Mouse (Mus musculus) hindbrain, embryonic 14.5 days (tissue): ENCODE results near the gene Il21r. TPM values are rescaled to one million over a fixed set of nuclear protein-coding genes. Genes with fewer than 3 reads are reported as not detected.

Experiments used
- ATAC-seq: fragments of 200-750 bp; cut with Nextera tagmentation; 2 replicates; pipeline ENCODE4 v1.8.0; 2017; ENCODE audit warnings: moderate number of reproducible peaks, mild to moderate bottlenecking, moderate TSS enrichment, moderate library complexity; ENCODE audit not compliant: low FRiP score
- DNase-seq: peaks from one replicate; pipeline ENCODE4 v3.0.0-alpha.2; 2015; ENCODE audit warnings: low spot score
- H3K27ac ChIP-seq: fragments of 300-500 bp; sonication (generic); 2 replicates; pipeline ENCODE4 v1.5.1; 2014; ENCODE audit warnings: mild to moderate bottlenecking, moderate library complexity
- H3K27me3 ChIP-seq: fragments of 300-500 bp; sonication (generic); 2 replicates; pipeline ENCODE4 v1.6.1; 2014; ENCODE audit warnings: mild to moderate bottlenecking, low read length, mixed read lengths; ENCODE audit not compliant: control insufficient read depth, insufficient read depth
- H3K36me3 ChIP-seq: fragments of 300-500 bp; sonication (generic); replicated peaks from 2 replicates; pipeline ENCODE4 v1.6.1; 2014; ENCODE audit not compliant: control insufficient read depth, insufficient read depth
- H3K4me1 ChIP-seq: fragments of 300-500 bp; sonication (generic); replicated peaks from 2 replicates; pipeline ENCODE4 v1.6.1; 2014; ENCODE audit warnings: antibody characterized with exemption, low read length, mixed read lengths; ENCODE audit not compliant: control insufficient read depth, insufficient read depth
- H3K4me2 ChIP-seq: fragments of 300-500 bp; sonication (generic); replicated peaks from 2 replicates; pipeline ENCODE4 v1.6.1; 2014; ENCODE audit warnings: mild to moderate bottlenecking, moderate library complexity
- H3K4me3 ChIP-seq: fragments of 300-500 bp; sonication (generic); replicated peaks from 2 replicates; pipeline ENCODE4 v1.5.1; 2014; ENCODE audit warnings: mild to moderate bottlenecking, low read length
- H3K9ac ChIP-seq: fragments of 300-500 bp; sonication (generic); 2 replicates; pipeline ENCODE4 v1.6.1; 2014
- H3K9me3 ChIP-seq: fragments of 300-500 bp; sonication (generic); 2 replicates; pipeline ENCODE4 v1.6.1; 2016; ENCODE audit warnings: low read length; ENCODE audit not compliant: control insufficient read depth
- WGBS: fragments of 180-500 bp; shearing (Covaris S2); extraction: QIAGEN DNeasy Blood & Tissue Kit; methylation state at CpG from one replicate; pipeline ENCODE4 v1.1.7; 2014; 5-methylcytosine and 5-hydroxymethylcytosine counted together
- polyA plus RNA-seq: library from polyadenylated mRNA; unstranded; fragments of >200 nt; fragmentation: Nextera tagmentation; extraction: Ambion mirVana; gene quantifications from 2 replicates; pipeline ENCODE4 v1.2.1, GENCODE M21; 2014

Gene Il21r
- polyA plus RNA-seq, 1 experiment from 2014 or later, result 0.50 TPM

GRCm38 (mm10) chr7:125597083-125597482, 6.1 kb upstream of the Il21r start:
- no peak for DNase-seq
- H3K9ac ChIP-seq, result no peak overlapping the region
- no peaks in the 10 kb centered on the region for H3K27me3 ChIP-seq
- H3K4me1 ChIP-seq, result no peaks in the 10 kb centered on the region
- 90% methylated on average over 9 of the region's 9 CpGs for WGBS
- H3K4me3 ChIP-seq, result no peak overlapping the region
- ATAC-seq, result no peak
- no peaks in the 10 kb centered on the region for H3K36me3 ChIP-seq
- no peak overlapping the region for H3K27ac ChIP-seq
- H3K9me3 ChIP-seq, result no peaks in the 10 kb centered on the region
- H3K4me2 ChIP-seq, result no peak overlapping the region

GRCm38 (mm10) chr7:125597516-125598347, 5.5 kb upstream of the Il21r start:
- H3K27ac ChIP-seq, result no peak overlapping the region
- no peaks in the 10 kb centered on the region for H3K9me3 ChIP-seq
- ATAC-seq (no peak), DNase-seq (no peak)
- no peak overlapping the region for H3K4me2 ChIP-seq
- H3K9ac ChIP-seq, result no peak overlapping the region
- H3K4me1 ChIP-seq, result no peaks in the 10 kb centered on the region
- no peak overlapping the region for H3K4me3 ChIP-seq
- no peaks in the 10 kb centered on the region for H3K36me3 ChIP-seq
- no peaks in the 10 kb centered on the region for H3K27me3 ChIP-seq
- 75% methylated on average over 11 of the region's 11 CpGs for WGBS

- H3K27ac ChIP-seq, result no peak overlapping the region
- DNase-seq (no peak), ATAC-seq (no peak)
- H3K36me3 ChIP-seq, result no peaks in the 10 kb centered on the region
- H3K4me2 ChIP-seq, result no peak overlapping the region
- H3K4me1 ChIP-seq, result no peaks in the 10 kb centered on the region
- H3K9ac ChIP-seq, result no peak overlapping the region
- no peak overlapping the region for H3K4me3 ChIP-seq
- WGBS, result 77% methylated on average over 4 of the region's 4 CpGs
- H3K27me3 ChIP-seq, result no peaks in the 10 kb centered on the region
- H3K9me3 ChIP-seq, result no peaks in the 10 kb centered on the region
Measured at GRCm38 (mm10) chr7:125599373-125599973, 3.8 kb upstream of the Il21r start.

GRCm38 (mm10) chr7:125600136-125600535, 3.1 kb upstream of the Il21r start:
- no peaks in the 10 kb centered on the region for H3K9me3 ChIP-seq
- no peak overlapping the region for H3K27ac ChIP-seq
- H3K4me3 ChIP-seq, result no peak overlapping the region
- no peaks in the 10 kb centered on the region for H3K36me3 ChIP-seq
- DNase-seq, result no peak
- no peak overlapping the region for H3K9ac ChIP-seq
- no peaks in the 10 kb centered on the region for H3K27me3 ChIP-seq
- no peaks in the 10 kb centered on the region for H3K4me1 ChIP-seq
- WGBS, result 76% methylated on average over 10 of the region's 10 CpGs
- H3K4me2 ChIP-seq, result no peak overlapping the region
- ATAC-seq, result no peak

- no peaks in the 10 kb centered on the region for H3K4me1 ChIP-seq
- no peak overlapping the region for H3K27ac ChIP-seq
- H3K9ac ChIP-seq, result no peak overlapping the region
- no peak overlapping the region for H3K4me3 ChIP-seq
- H3K4me2 ChIP-seq, result no peak overlapping the region
- H3K36me3 ChIP-seq, result no peaks in the 10 kb centered on the region
- WGBS, result 57% methylated on average over 6 of the region's 6 CpGs
- ATAC-seq, result no peak
- no peak for DNase-seq
- no peaks in the 10 kb centered on the region for H3K9me3 ChIP-seq
- H3K27me3 ChIP-seq, result no peaks in the 10 kb centered on the region
Measured at GRCm38 (mm10) chr7:125600612-125601279, 2.5 kb upstream of the Il21r start.

- WGBS, result 93% methylated on average over 6 of the region's 6 CpGs
- Histone ChIP-seq H3K4me3 (no peak overlapping the region), H3K36me3 (no peaks in the 10 kb centered on the region), H3K4me2 (no peak overlapping the region), H3K27me3 (no peaks in the 10 kb centered on the region), H3K4me1 (no peaks in the 10 kb centered on the region), H3K27ac (no peak overlapping the region), H3K9ac (no peak overlapping the region), H3K9me3 (no peaks in the 10 kb centered on the region)
- ATAC-seq (no peak), DNase-seq (no peak)
Measured at GRCm38 (mm10) chr7:125601280-125601670, 2.0 kb upstream of the Il21r start.

- ATAC-seq (no peak), DNase-seq (no peak)
- Histone ChIP-seq H3K36me3 (no peaks in the 10 kb centered on the region), H3K9me3 (no peaks in the 10 kb centered on the region), H3K4me3 (no peak overlapping the region), H3K4me2 (no peak overlapping the region), H3K27me3 (no peaks in the 10 kb centered on the region), H3K9ac (no peak overlapping the region), H3K4me1 (no peaks in the 10 kb centered on the region), H3K27ac (no peak overlapping the region)
- WGBS, result 81% methylated on average over 11 of the region's 11 CpGs
Measured at GRCm38 (mm10) chr7:125601821-125602448, 1.3 kb upstream of the Il21r start.

GRCm38 (mm10) chr7:125604362-125605319, 1.4 kb downstream of the Il21r start:
- no peak overlapping the region for H3K4me2 ChIP-seq
- no peaks in the 10 kb centered on the region for H3K27me3 ChIP-seq
- no peak for ATAC-seq
- no peaks in the 10 kb centered on the region for H3K4me1 ChIP-seq
- peaks cover 7% of the 10 kb centered on the region; the same call in 1 of the 2 replicates for H3K9me3 ChIP-seq
- H3K27ac ChIP-seq, result no peak overlapping the region
- no peak overlapping the region for H3K9ac ChIP-seq
- no peaks in the 10 kb centered on the region for H3K36me3 ChIP-seq
- H3K4me3 ChIP-seq, result no peak overlapping the region
- WGBS, result 85% methylated on average over 12 of the region's 12 CpGs
- DNase-seq, result no peak
